Mouse (Mus musculus) liver, adult 2 months (tissue): ENCODE measurements at regions not wholly inside any gene's neighbourhood (a gene's known extent, or its start where the extent isn't known, plus 50 kb on each side); places are given as distances from the start of the nearest gene placed in this dataset.

Source experiments
- CTCF ChIP-seq: fragments of 200-500 bp; IDR thresholded peaks from 2 replicates; pipeline ENCODE4 v1.5.1; 2011; ENCODE audit warnings: low read depth, low read length, control low read depth
- POLR2A ChIP-seq: fragments of 200-500 bp; IDR thresholded peaks from 2 replicates; pipeline ENCODE4 v1.6.1; 2011; ENCODE audit warnings: low read length, control low read depth; ENCODE audit not compliant: insufficient read depth; ENCODE audit errors: extremely low read depth

- TF ChIP-seq CTCF (no peak), POLR2A (no peak)
These were observed 56.4 kb upstream of the Otx2 start for GRCm38 (mm10) chr14:48729996-48730395.
